Mouse (Mus musculus) neural tube, embryonic 14.5 days (tissue): ENCODE results near the gene Ccdc61. TPM values are rescaled to one million over a fixed set of nuclear protein-coding genes. Genes with fewer than 3 reads are reported as not detected.

Source experiments
- ATAC-seq: fragments of 200-750 bp; cut with Nextera tagmentation; 2 replicates; pipeline ENCODE4 v1.8.0; 2017; ENCODE audit warnings: low read depth, mild to moderate bottlenecking, moderate TSS enrichment, moderate library complexity
- H3K27ac ChIP-seq: fragments of 300-500 bp; sonication (generic); 2 replicates; pipeline ENCODE4 v1.5.1; 2014; ENCODE audit warnings: low read depth, mild to moderate bottlenecking, control low read depth, low read length, moderate library complexity, mixed read lengths
- H3K27me3 ChIP-seq: fragments of 300-500 bp; sonication (generic); 2 replicates; pipeline ENCODE4 v1.6.1; 2014; ENCODE audit warnings: low read length; ENCODE audit not compliant: control insufficient read depth, insufficient read depth
- H3K36me3 ChIP-seq: fragments of 300-500 bp; sonication (generic); 2 replicates; pipeline ENCODE4 v1.6.1; 2014; ENCODE audit warnings: low read length, mixed read lengths; ENCODE audit not compliant: control insufficient read depth, insufficient read depth
- H3K4me1 ChIP-seq: fragments of 300-500 bp; sonication (generic); 2 replicates; pipeline ENCODE4 v1.6.1; 2014; ENCODE audit warnings: low read length; ENCODE audit not compliant: control insufficient read depth, insufficient read depth
- H3K4me2 ChIP-seq: fragments of 300-500 bp; sonication (generic); 2 replicates; pipeline ENCODE4 v1.6.1; 2014; ENCODE audit warnings: mild to moderate bottlenecking, low read depth, low read length, control low read depth
- H3K4me3 ChIP-seq: fragments of 300-500 bp; sonication (generic); 2 replicates; pipeline ENCODE4 v1.5.1; 2014; ENCODE audit warnings: low read depth, low read length, control low read depth, mixed read lengths
- H3K9ac ChIP-seq: fragments of 300-500 bp; sonication (generic); replicated peaks from 2 replicates; pipeline ENCODE4 v1.6.1; 2014; ENCODE audit warnings: low read depth, mild to moderate bottlenecking, control low read depth, low read length, mixed read lengths
- H3K9me3 ChIP-seq: fragments of 300-500 bp; sonication (generic); 2 replicates; pipeline ENCODE4 v1.6.1; 2016; ENCODE audit warnings: low read length; ENCODE audit not compliant: control insufficient read depth
- WGBS: fragments of 180-500 bp; shearing (Covaris S2); extraction: QIAGEN DNeasy Blood & Tissue Kit; methylation state at CpG from one replicate; pipeline ENCODE4 v1.1.7; 2014; 5-methylcytosine and 5-hydroxymethylcytosine counted together
- polyA plus RNA-seq: library from polyadenylated mRNA; unstranded; fragments of >200 nt; fragmentation: Nextera tagmentation; extraction: Ambion mirVana; gene quantifications from 2 replicates; pipeline ENCODE4 v1.2.1, GENCODE M21; 2014

The Ccdc61 gene
- polyA plus RNA-seq, 1 experiment from 2014 or later = 20.2 TPM

DNA sequence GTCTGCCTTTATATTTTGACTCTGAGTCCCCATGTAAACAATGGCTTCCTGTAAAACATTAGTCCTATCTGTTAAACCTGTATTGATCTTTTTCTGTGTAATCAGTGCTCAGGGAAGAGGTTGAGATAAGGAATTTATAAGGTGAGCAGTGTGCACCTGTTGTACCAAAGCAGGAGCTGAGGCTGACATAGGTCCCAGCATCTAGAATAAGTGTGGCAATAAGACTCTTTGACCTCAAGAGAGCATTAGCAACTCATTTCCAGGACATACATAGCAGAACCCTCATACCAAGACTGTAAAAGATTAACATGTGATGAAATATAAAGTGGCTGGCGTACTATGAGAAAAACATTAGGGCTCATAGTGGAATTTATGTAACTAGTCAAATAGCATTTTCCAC, 61.8 kb downstream of the Ccdc61 start:
- no peak for ATAC-seq
- H3K4me1 ChIP-seq = no peaks in the 10 kb centered on the region
- no peak overlapping the region for H3K4me3 ChIP-seq
- H3K9me3 ChIP-seq = no peaks in the 10 kb centered on the region
- no peak overlapping the region for H3K9ac ChIP-seq
- no peak overlapping the region for H3K4me2 ChIP-seq
- H3K27me3 ChIP-seq = no peaks in the 10 kb centered on the region
- H3K27ac ChIP-seq = no peak overlapping the region
- no peaks in the 10 kb centered on the region for H3K36me3 ChIP-seq
- WGBS = 92% methylated on average over 1 of the region's 1 CpGs

DNA sequence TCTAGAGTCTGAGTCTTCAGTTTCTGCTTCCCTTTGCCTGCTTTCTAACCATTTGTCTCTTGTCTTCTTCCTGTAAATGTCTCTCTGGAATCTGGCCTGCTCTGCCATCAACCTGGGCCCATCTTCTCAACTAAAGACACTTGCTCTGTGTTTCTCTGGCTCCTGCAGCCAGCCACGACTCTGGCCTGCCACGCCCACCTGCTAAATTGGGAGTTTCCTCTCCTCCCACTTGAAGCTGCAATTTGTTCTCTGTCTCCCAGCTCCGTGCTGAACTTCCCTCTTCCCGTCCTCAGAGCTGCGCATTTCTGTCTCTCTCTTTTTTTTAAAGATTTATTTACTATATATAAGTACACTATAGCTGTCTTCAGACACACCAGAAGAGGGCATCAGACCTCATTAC, 65.4 kb downstream of the Ccdc61 start:
- no peak for ATAC-seq
- Histone ChIP-seq H3K27ac (no peak overlapping the region), H3K4me2 (no peak overlapping the region), H3K4me3 (no peak overlapping the region), H3K27me3 (no peaks in the 10 kb centered on the region), H3K9ac (no peak overlapping the region), H3K9me3 (no peaks in the 10 kb centered on the region), H3K4me1 (no peaks in the 10 kb centered on the region), H3K36me3 (no peaks in the 10 kb centered on the region)
- WGBS = 29% methylated on average over 5 of the region's 5 CpGs

DNA sequence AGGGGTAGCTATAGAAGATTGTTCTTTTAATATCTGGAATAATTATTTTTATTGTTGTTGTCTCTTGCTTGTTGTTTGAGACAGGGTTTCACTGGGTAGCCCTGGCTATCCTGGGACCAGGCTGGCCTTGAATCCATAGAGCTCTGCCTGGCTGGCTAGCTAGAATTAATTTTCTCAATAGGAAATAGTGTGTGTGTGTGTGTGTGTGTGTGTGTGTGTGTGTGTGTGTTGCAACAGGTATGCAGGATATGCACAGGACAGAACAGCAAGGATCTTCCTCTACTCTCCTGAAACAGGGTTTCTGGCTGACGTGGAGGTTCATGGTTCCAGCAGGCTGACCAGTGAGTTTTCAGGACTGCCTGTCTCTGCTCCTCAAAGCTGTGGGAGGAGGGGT, 69.0 kb downstream of the Ccdc61 start:
- H3K9me3 ChIP-seq = no peaks in the 10 kb centered on the region
- H3K9ac ChIP-seq = no peak overlapping the region
- H3K4me3 ChIP-seq = no peak overlapping the region
- ATAC-seq = peak; percentile 44; the same call in 1 of the 2 replicates
- peak overlapping the region; percentile 35; the same call in 1 of the 2 replicates for H3K4me2 ChIP-seq
- H3K27ac ChIP-seq = no peak overlapping the region
- H3K27me3 ChIP-seq = no peaks in the 10 kb centered on the region
- H3K4me1 ChIP-seq = no peaks in the 10 kb centered on the region
- WGBS = 75% methylated on average over 1 of the region's 1 CpGs
- H3K36me3 ChIP-seq = no peaks in the 10 kb centered on the region

Other genes starting within 250 kb of the Ccdc61 start
- gene Psg20, start 224.2 kb downstream of the Ccdc61 start, polyA plus RNA-seq = not detected in 2 replicates
- not detected in 2 replicates for gene Psg22, start 192.3 kb downstream of the Ccdc61 start, polyA plus RNA-seq
- not detected in 2 replicates for gene Psg19, start 111.9 kb downstream of the Ccdc61 start, polyA plus RNA-seq
- gene Psg17, start 88.8 kb downstream of the Ccdc61 start, polyA plus RNA-seq = 0.12 TPM in 1 of 2 replicates, not detected in the other
- gene Mill2, start 70.4 kb downstream of the Ccdc61 start, polyA plus RNA-seq = 0.46 TPM in 1 of 2 replicates, not detected in the other
- 18.3 and 18.7 TPM in 2 replicates for gene Pglyrp1, start 39.1 kb downstream of the Ccdc61 start, polyA plus RNA-seq
- gene Nova2, start 15.5 kb upstream of the Ccdc61 start, polyA plus RNA-seq = 17.1 and 18.4 TPM in 2 replicates
- 0.84 and 1.1 TPM in 2 replicates for gene Nanos2, start 77.0 kb upstream of the Ccdc61 start, polyA plus RNA-seq
- gene Mypop, start 80.8 kb upstream of the Ccdc61 start, polyA plus RNA-seq = 6.0 and 6.9 TPM in 2 replicates
- gene Irf2bp1, start 93.6 kb upstream of the Ccdc61 start, polyA plus RNA-seq = 29.7 and 30.3 TPM in 2 replicates
- not detected in 2 replicates for gene Foxa3, start 113.1 kb upstream of the Ccdc61 start, polyA plus RNA-seq
- 16.8 and 16.9 TPM in 2 replicates for gene Sympk, start 114.0 kb upstream of the Ccdc61 start, polyA plus RNA-seq
- not detected in 2 replicates for gene Rsph6a, start 144.3 kb upstream of the Ccdc61 start, polyA plus RNA-seq
- gene Dmwd, start 165.8 kb upstream of the Ccdc61 start, polyA plus RNA-seq = 30.2 and 35.2 TPM in 2 replicates
- 7.1 and 9.4 TPM in 2 replicates for gene Dmpk, start 173.4 kb upstream of the Ccdc61 start, polyA plus RNA-seq
- 1.3 and 2.4 TPM in 2 replicates for gene Six5, start 184.2 kb upstream of the Ccdc61 start, polyA plus RNA-seq
- gene Gm4969, start 208.0 kb upstream of the Ccdc61 start, polyA plus RNA-seq = 5.9 and 9.9 TPM in 2 replicates
- gene Fbxo46, start 209.4 kb upstream of the Ccdc61 start, polyA plus RNA-seq = 11.6 and 13.1 TPM in 2 replicates
- gene Qpctl, start 238.9 kb upstream of the Ccdc61 start, polyA plus RNA-seq = 18.6 and 21.2 TPM in 2 replicates
- gene Snrpd2, start 239.3 kb upstream of the Ccdc61 start, polyA plus RNA-seq = 94.1 and 110 TPM in 2 replicates